Mouse (Mus musculus): ENCODE measurements around the gene Trim12c. TPM values are rescaled to one million over a fixed set of nuclear protein-coding genes. Genes with fewer than 3 reads are reported as not detected.
A peak's percentile ranks its signal among the peaks of the same experiment; 100 is the strongest.
"Not testable (repeated sequence)": the region's sequence is repeated elsewhere in the genome, so short reads cannot be mapped to it uniquely, and the experiment has no call there.

The Trim12c gene
- polyA plus RNA-seq (2014; fragmentation: Nextera tagmentation; extraction: Ambion mirVana) = 0.94 and 1.4 TPM in 2 replicates

DNA sequence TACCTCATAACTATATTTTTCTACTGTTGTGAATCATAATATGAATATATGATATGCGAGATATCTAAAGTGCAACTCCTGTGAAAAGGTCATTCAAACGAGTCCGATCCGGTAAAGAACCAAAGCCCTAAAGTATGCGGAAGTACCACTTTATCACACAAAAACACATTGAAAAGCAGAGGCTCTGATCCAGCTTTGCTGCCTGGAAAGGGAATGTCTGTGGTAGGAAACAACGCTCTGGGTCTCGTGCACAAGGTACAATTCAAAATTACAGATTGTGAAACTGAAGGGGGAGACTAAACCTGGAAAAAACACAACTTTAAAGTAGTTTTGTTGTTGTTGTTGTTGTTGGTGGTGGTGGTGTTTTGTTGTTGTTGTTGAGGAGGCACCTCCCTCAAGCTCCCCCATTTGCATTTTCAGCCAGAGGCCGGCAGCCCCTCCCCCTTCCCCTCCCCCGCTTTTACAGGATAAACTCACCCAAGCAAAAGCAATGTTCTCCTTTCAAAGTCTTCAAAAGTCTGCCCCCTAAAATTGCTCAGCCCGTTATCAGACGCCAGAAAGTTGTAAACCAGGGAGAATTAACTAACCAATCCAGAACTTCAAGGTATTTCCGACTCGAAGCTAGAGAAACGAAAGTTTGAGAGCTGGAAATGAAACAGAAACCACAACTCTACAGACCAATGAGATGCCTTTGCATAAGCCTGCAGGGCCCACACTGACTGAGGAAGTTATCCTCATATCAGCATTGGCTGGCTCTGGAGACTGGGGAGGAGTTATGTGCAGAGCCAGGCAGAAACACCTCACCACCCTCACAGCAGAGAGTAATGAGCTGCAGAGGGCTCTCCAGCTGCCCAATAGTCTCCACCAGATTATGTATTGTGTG is at the start of gene Trim12c:
Gene Trim12c, minus strand, starts transcription at position 646 of the 883 bp plus-strand sequence.
- no peaks in the 10 kb centered on the region for H3K36me3 ChIP-seq (replicated peaks; ENCODE audit: control insufficient read depth, insufficient read depth)
- DNase-seq (ENCODE audit: low spot score) (peak; percentile 36), ATAC-seq (ENCODE audit: low FRiP score) (peak; percentile 91)
- H3K4me1 ChIP-seq (replicated peaks; ENCODE audit: control insufficient read depth, insufficient read depth, low read length) = no peaks in the 10 kb centered on the region
- no peak within 1 kb of the TSS for H3K9ac ChIP-seq
- H3K27ac ChIP-seq = no peak within 1 kb of the TSS
- WGBS = 11% methylated on average over 14 of the region's 14 CpGs
- H3K27me3 ChIP-seq (ENCODE audit: control insufficient read depth, insufficient read depth, low read length) = no peaks in the 10 kb centered on the region
- peak within 1 kb of the TSS; percentile 25 for H3K4me2 ChIP-seq (replicated peaks)
- H3K9me3 ChIP-seq (ENCODE audit: control insufficient read depth, low read length) = no peaks in the 10 kb centered on the region
- H3K4me3 ChIP-seq (replicated peaks; ENCODE audit: low read length) = peak within 1 kb of the TSS; percentile 18; the same call in 1 of the 2 replicates

- Histone ChIP-seq H3K36me3 (replicated peaks; ENCODE audit: control insufficient read depth, insufficient read depth) (no peaks in the 10 kb centered on the region), H3K27ac (no peak overlapping the region), H3K9ac (no peak overlapping the region), H3K4me1 (replicated peaks; ENCODE audit: control insufficient read depth, insufficient read depth, low read length) (no peaks in the 10 kb centered on the region), H3K27me3 (ENCODE audit: control insufficient read depth, insufficient read depth, low read length) (no peaks in the 10 kb centered on the region), H3K9me3 (ENCODE audit: control insufficient read depth, low read length) (no peaks in the 10 kb centered on the region), H3K4me3 (replicated peaks; ENCODE audit: low read length) (no peak overlapping the region), H3K4me2 (replicated peaks) (no peak overlapping the region)
- no peak for DNase-seq (ENCODE audit: low spot score)
- no peak for ATAC-seq (ENCODE audit: low FRiP score)
These were observed 48.0 kb upstream of the Trim12c start for GRCm38 (mm10) chr7:104401140-104401539.

DNA sequence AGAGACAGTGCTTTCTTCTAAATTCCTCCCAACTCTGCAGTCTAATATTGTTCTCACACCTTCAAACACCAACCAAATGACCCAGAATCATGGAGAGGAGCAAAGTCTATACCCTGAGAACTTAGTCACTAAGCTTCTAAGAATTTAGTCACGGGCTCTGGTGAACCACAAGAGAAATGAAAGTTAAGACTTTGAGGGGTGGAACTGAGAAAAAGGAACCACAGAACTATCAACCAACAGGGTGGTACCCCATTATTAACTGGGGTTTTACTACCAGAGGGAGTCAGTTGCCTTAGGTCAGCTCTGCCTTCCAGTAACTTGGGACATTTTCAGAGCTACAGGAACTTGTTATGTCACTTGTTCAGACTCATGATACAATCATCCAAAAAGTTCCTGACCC is 47.5 kb upstream of the Trim12c start, which contains the start of gene Trim30c:
Gene Trim30c, minus strand, starts transcription at position 140 of the 400 bp plus-strand sequence.
- Histone ChIP-seq H3K9me3 (ENCODE audit: control insufficient read depth, low read length) (no peaks in the 10 kb centered on the region), H3K4me2 (replicated peaks) (no peak within 1 kb of the TSS), H3K27me3 (ENCODE audit: control insufficient read depth, insufficient read depth, low read length) (no peaks in the 10 kb centered on the region), H3K4me3 (replicated peaks; ENCODE audit: low read length) (no peak within 1 kb of the TSS), H3K27ac (no peak within 1 kb of the TSS), H3K36me3 (replicated peaks; ENCODE audit: control insufficient read depth, insufficient read depth) (no peaks in the 10 kb centered on the region), H3K4me1 (replicated peaks; ENCODE audit: control insufficient read depth, insufficient read depth, low read length) (no peaks in the 10 kb centered on the region), H3K9ac (no peak within 1 kb of the TSS)
- DNase-seq (ENCODE audit: low spot score) = no peak
- 95% methylated on average over 1 of the region's 1 CpGs for WGBS
- ATAC-seq (ENCODE audit: low FRiP score) = no peak

DNA sequence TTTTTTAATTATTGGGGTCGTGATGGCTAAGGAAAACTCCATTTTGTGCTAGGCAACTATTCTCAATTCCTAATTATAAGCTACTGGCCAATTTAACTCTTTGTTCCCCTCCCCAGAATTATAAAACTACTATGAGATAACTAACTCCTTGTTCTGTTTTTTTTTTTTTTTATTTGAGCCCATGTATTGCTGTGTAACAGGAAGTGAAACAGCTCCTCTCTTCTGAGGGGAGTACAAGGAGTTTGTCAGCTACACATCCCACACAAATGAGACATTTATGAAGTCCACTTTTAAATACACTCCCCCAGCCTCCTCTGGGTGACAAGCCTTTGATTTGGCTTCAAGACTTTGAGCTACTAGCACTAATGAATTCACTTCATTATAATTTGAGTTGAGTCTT is 45.3 kb upstream of the Trim12c start:
- no peaks in the 10 kb centered on the region for H3K9me3 ChIP-seq (ENCODE audit: control insufficient read depth, low read length)
- no peak for ATAC-seq (ENCODE audit: low FRiP score)
- no peaks in the 10 kb centered on the region for H3K4me1 ChIP-seq (replicated peaks; ENCODE audit: control insufficient read depth, insufficient read depth, low read length)
- H3K4me2 ChIP-seq (replicated peaks) = no peak overlapping the region
- no peak overlapping the region for H3K9ac ChIP-seq
- H3K4me3 ChIP-seq (replicated peaks; ENCODE audit: low read length) = no peak overlapping the region
- DNase-seq (ENCODE audit: low spot score) = no peak
- no peak overlapping the region for H3K27ac ChIP-seq
- H3K27me3 ChIP-seq (ENCODE audit: control insufficient read depth, insufficient read depth, low read length) = no peaks in the 10 kb centered on the region
- 73% methylated on average over 1 of the region's 1 CpGs for WGBS
- no peaks in the 10 kb centered on the region for H3K36me3 ChIP-seq (replicated peaks; ENCODE audit: control insufficient read depth, insufficient read depth)

DNA sequence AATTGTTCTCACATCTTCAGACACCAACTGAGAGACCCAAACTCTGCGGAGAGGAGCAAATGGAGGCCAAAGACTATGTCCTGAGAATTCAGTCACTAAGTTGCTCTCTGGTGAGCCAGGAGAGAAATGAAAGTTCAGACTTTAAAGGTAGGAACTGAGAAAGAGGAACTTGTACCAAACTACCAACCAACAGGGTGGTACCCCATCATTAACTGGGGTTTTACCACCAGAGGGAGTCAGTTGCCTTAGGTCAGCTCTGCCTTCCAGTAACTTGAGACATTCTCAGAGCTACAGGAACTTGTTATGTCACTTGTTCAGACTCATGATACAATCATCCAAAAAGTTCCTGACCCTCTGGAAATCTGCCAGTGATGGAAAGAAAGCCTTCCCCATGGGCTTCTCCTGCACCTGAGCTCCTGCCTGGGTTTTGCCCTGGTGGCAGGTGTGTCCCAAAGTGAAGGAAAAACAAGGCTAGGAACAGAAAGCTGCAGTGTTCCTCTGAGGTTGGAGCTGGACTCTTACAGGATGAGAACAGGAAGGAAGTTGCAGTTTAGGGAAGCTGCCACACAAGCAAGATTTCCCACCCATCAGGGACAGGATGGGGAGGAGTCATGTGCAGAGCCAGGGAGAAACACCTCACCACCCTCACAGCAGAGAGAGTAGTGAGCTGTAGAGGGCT is 16.7 kb upstream of the Trim12c start, which contains the start of gene Trim30b:
Gene Trim30b, minus strand, starts transcription at position 149 of the 679 bp plus-strand sequence.
- H3K4me2 ChIP-seq (replicated peaks) = no peak within 1 kb of the TSS
- H3K9ac ChIP-seq = no peak within 1 kb of the TSS
- H3K36me3 ChIP-seq (replicated peaks; ENCODE audit: control insufficient read depth, insufficient read depth) = no peaks in the 10 kb centered on the region
- no peak within 1 kb of the TSS for H3K4me3 ChIP-seq (replicated peaks; ENCODE audit: low read length)
- H3K4me1 ChIP-seq (replicated peaks; ENCODE audit: control insufficient read depth, insufficient read depth, low read length) = no peaks in the 10 kb centered on the region
- DNase-seq (ENCODE audit: low spot score) (no peak), ATAC-seq (ENCODE audit: low FRiP score) (no peak)
- no peak within 1 kb of the TSS for H3K27ac ChIP-seq
- H3K9me3 ChIP-seq (ENCODE audit: control insufficient read depth, low read length) = no peaks in the 10 kb centered on the region
- 67% methylated on average over 1 of the region's 1 CpGs for WGBS
- H3K27me3 ChIP-seq (ENCODE audit: control insufficient read depth, insufficient read depth, low read length) = no peaks in the 10 kb centered on the region

GRCm38 (mm10) chr7:104366339-104366738 is 13.2 kb upstream of the Trim12c start:
- no peaks in the 10 kb centered on the region for H3K36me3 ChIP-seq (replicated peaks; ENCODE audit: control insufficient read depth, insufficient read depth)
- no peak overlapping the region for H3K27ac ChIP-seq
- DNase-seq (ENCODE audit: low spot score) (no peak), ATAC-seq (ENCODE audit: low FRiP score) (no peak)
- no peaks in the 10 kb centered on the region for H3K4me1 ChIP-seq (replicated peaks; ENCODE audit: control insufficient read depth, insufficient read depth, low read length)
- H3K4me2 ChIP-seq (replicated peaks) = no peak overlapping the region
- H3K9me3 ChIP-seq (ENCODE audit: control insufficient read depth, low read length) = no peaks in the 10 kb centered on the region
- no peak overlapping the region for H3K9ac ChIP-seq
- H3K4me3 ChIP-seq (replicated peaks; ENCODE audit: low read length) = no peak overlapping the region
- H3K27me3 ChIP-seq (ENCODE audit: control insufficient read depth, insufficient read depth, low read length) = no peaks in the 10 kb centered on the region

DNA sequence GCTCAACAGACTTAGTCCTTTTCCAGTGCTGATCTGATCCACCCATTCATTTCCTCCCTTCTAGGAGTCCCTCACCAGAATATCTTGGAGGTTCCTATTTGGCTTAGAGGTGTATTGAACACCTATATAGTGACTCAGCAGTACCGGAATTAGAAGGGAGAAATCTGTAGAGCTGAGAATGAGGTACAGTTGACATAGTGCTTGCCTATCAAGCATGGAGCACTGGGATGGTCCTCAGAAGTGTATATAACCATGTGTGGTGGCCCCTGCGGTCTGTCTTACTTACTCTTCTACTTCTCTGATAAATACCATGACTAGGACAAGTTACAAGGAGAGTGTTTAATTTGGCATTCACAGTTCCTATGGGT is 422 bp upstream of the Trim12c start:
- ATAC-seq (ENCODE audit: low FRiP score) = peak; percentile 11; the same call in 1 of the 2 replicates
- Histone ChIP-seq H3K36me3 (replicated peaks; ENCODE audit: control insufficient read depth, insufficient read depth) (no peaks in the 10 kb centered on the region), H3K4me1 (replicated peaks; ENCODE audit: control insufficient read depth, insufficient read depth, low read length) (no peaks in the 10 kb centered on the region), H3K9ac (no peak overlapping the region), H3K27ac (no peak overlapping the region), H3K4me2 (replicated peaks) (no peak overlapping the region), H3K27me3 (ENCODE audit: control insufficient read depth, insufficient read depth, low read length) (no peaks in the 10 kb centered on the region), H3K9me3 (ENCODE audit: control insufficient read depth, low read length) (no peaks in the 10 kb centered on the region), H3K4me3 (replicated peaks; ENCODE audit: low read length) (no peak overlapping the region)
- DNase-seq (ENCODE audit: low spot score) = no peak
- 76% methylated on average over 2 of the region's 2 CpGs for WGBS

DNA sequence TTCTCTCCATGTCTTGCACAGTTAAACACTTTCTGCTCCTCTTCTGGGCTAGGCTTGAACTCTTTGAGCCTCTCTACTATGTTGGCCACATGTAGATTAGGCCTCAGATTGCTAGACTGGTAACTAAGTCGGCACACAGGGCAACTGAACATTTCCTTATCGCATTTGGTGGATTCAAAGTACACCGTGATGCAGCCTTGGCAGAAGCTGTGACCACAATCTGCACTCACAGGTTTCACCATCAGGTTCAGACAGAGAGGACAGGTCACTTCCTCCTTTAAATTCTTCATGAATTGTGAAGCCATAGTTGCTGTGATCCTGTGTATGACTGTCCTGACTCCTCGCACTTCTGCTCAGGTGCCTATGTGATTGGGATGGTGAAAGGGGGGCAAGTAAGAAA is 5.1 kb downstream of the Trim12c start:
- not testable (repeated sequence) for ATAC-seq (ENCODE audit: low FRiP score); DNase-seq (ENCODE audit: low spot score); H3K4me3 ChIP-seq (replicated peaks; ENCODE audit: low read length); H3K36me3 ChIP-seq (replicated peaks; ENCODE audit: control insufficient read depth, insufficient read depth); H3K4me2 ChIP-seq (replicated peaks); H3K27ac ChIP-seq; H3K4me1 ChIP-seq (replicated peaks; ENCODE audit: control insufficient read depth, insufficient read depth, low read length); H3K9me3 ChIP-seq (ENCODE audit: control insufficient read depth, low read length); H3K27me3 ChIP-seq (ENCODE audit: control insufficient read depth, insufficient read depth, low read length); H3K9ac ChIP-seq
- WGBS = 97% methylated on average over 4 of the region's 4 CpGs

DNA sequence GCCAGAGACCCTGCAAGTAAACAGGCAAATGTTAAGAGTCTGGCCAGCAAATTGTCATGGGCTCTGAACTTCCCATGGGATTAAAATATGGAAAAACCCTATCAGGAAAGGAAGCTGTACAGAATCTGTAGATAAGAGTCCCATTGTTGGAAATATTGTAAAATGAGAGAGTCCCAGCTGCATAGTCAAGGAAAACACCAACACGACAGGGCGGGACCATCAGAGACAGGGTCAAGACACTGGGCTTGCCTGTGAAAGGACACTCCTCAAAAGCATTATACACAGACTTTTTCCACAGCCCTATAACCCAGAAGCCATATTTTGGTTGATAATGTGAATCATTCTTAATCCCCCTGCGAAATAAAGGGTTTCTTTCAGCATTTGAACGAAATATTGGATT is 12.4 kb downstream of the Trim12c start:
- ATAC-seq (ENCODE audit: low FRiP score); H3K9me3 ChIP-seq (ENCODE audit: control insufficient read depth, low read length): not testable (repeated sequence)
- WGBS = 93% methylated on average over 2 of the region's 4 CpGs

More for the DNA sequence above, 12.4 kb downstream of the Trim12c start:
- not testable (repeated sequence) for H3K4me2 ChIP-seq (replicated peaks); H3K4me3 ChIP-seq (replicated peaks; ENCODE audit: low read length); H3K27ac ChIP-seq; DNase-seq (ENCODE audit: low spot score); H3K27me3 ChIP-seq (ENCODE audit: control insufficient read depth, insufficient read depth, low read length); H3K9ac ChIP-seq; H3K4me1 ChIP-seq (replicated peaks; ENCODE audit: control insufficient read depth, insufficient read depth, low read length); H3K36me3 ChIP-seq (replicated peaks; ENCODE audit: control insufficient read depth, insufficient read depth)

All from hindbrain, embryonic 14.5 days (tissue).